8 mouse cellular contexts compared by ENCODE assay signal in the genomic region with DNA sequence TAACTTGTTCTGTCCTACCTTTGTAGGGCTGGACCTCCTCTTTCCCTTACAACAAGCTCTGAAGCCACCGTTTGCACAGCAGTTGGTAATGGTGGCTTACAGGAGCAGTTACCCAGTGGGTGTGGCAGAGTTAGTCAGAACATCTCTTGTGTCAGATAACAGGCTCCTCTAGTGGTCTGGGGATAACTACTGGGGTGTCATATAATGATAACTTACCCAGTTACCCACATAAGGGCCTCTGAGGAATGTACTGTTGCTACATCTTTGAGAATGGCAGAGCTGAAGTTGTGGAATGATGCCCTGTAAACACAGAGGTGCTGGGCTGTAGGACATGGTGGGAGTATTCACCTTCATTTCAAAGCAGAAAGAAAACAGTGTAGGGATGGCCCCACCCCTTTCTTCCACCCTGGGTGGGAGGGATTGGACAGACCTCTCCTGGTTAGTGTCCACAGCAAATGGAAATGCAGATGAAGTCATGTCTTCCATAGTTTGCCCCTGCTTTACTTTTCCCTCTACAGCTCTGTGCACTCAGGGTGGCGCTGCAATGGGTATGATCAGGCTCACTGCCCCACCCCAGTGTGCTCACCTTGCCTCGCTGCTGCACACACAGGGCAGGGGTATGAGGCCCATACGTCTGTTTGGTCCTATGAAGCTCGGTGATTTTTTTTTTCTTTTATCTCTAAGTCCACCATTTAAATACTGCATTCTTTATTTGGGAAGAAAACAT. TPM values are rescaled to one million over a fixed set of nuclear protein-coding genes. Genes with fewer than 3 reads are reported as not detected.
A peak's percentile ranks its signal among the peaks of the same experiment; 100 is the strongest.
DNase-seq lines count a peak whose midpoint lies in the region; ATAC-seq and TF ChIP-seq lines count a peak whose summit lies in the region.

No protein-coding gene starts in this region.

- peak overlapping the region; percentile 35 for H3K4me3 ChIP-seq in kidney, embryonic 16.5 days (ENCODE audit: low read length)
- H3K4me3 ChIP-seq in embryonic fibroblast, embryonic 13.5 days (ENCODE audit: insufficient read depth, low read length), result no peak overlapping the region
- peak overlapping the region; percentile 49 for H3K4me3 ChIP-seq in limb, embryonic 10.5 days
- peak overlapping the region; percentile 37 for H3K4me3 ChIP-seq in neural tube, embryonic 15.5 days (replicated peaks)

- no peaks in the 10 kb centered on the region for H3K27me3 ChIP-seq in kidney, embryonic 16.5 days (ENCODE audit: insufficient read depth, low read length)
- H3K27me3 ChIP-seq in limb, embryonic 10.5 days (ENCODE audit: low read depth, poor library complexity, severe bottlenecking), result no peaks in the 10 kb centered on the region
- H3K27me3 ChIP-seq in neural tube, embryonic 15.5 days (replicated peaks), result no peaks in the 10 kb centered on the region

- no peak overlapping the region for H3K27ac ChIP-seq in kidney, embryonic 16.5 days (ENCODE audit: low read length)
- H3K27ac ChIP-seq in embryonic fibroblast, embryonic 13.5 days (ENCODE audit: insufficient read depth, low read length), result no peak overlapping the region
- H3K27ac ChIP-seq in limb, embryonic 10.5 days, result peak overlapping the region; percentile 86
- peak overlapping the region; percentile 90 for H3K27ac ChIP-seq in neural tube, embryonic 15.5 days (replicated peaks)

- no peak; the same call in 1 of the 2 replicates for TF ChIP-seq POLR2A in embryonic fibroblast, embryonic 13.5 days (IDR thresholded peaks at IDR 0.05; ENCODE audit: low read depth, low read length)

- peaks cover 4% of the 10 kb centered on the region; the same call in 1 of the 2 replicates for H3K36me3 ChIP-seq in kidney, embryonic 16.5 days (ENCODE audit: insufficient read depth, low read length)
- H3K36me3 ChIP-seq in limb, embryonic 10.5 days, result peaks cover 17% of the 10 kb centered on the region
- H3K36me3 ChIP-seq in neural tube, embryonic 15.5 days, result peaks cover 15% of the 10 kb centered on the region; the same call in 1 of the 2 replicates

- 7% methylated on average over 5 of the region's 5 CpGs for WGBS in kidney, embryonic 16.5 days
- WGBS in limb, embryonic 10.5 days, result 10% methylated on average over 5 of the region's 5 CpGs
- 17% methylated on average over 5 of the region's 5 CpGs for WGBS in neural tube, embryonic 15.5 days

- peak overlapping the region; percentile 72 for H3K9ac ChIP-seq in kidney, embryonic 16.5 days (replicated peaks; ENCODE audit: low read length)
- peak overlapping the region; percentile 48 for H3K9ac ChIP-seq in neural tube, embryonic 15.5 days (replicated peaks)

- H3K4me2 ChIP-seq in kidney, embryonic 16.5 days (replicated peaks; ENCODE audit: low read depth, low read length), result peak overlapping the region; percentile 68
- H3K4me2 ChIP-seq in neural tube, embryonic 15.5 days, result peak overlapping the region; percentile 69

- H3K9me3 ChIP-seq in kidney, embryonic 16.5 days (ENCODE audit: low read length), result no peaks in the 10 kb centered on the region
- no peaks in the 10 kb centered on the region for H3K9me3 ChIP-seq in limb, embryonic 10.5 days (replicated peaks)
- no peaks in the 10 kb centered on the region for H3K9me3 ChIP-seq in neural tube, embryonic 15.5 days (replicated peaks)

- peak; percentile 26; the same call in 1 of the 2 replicates for TF ChIP-seq CTCF in embryonic fibroblast, embryonic 13.5 days (IDR thresholded peaks at IDR 0.05; ENCODE audit: borderline replicate concordance, insufficient read depth, low read length)

- no peak for DNase-seq in kidney, adult 8-10 months
- no peak for DNase-seq in limb, embryonic 10.5 days (ENCODE audit: low spot score)
- no peak for DNase-seq in thymus, postnatal 25 days
- DNase-seq in frontal cortex, postnatal 10 days (ENCODE audit: low spot score in 2 of 2), result no peak
- DNase-seq in urinary bladder, postnatal 14 days (ENCODE audit: low spot score), result no peak

- peaks cover 20% of the 10 kb centered on the region for H3K4me1 ChIP-seq in kidney, embryonic 16.5 days (ENCODE audit: insufficient read depth, low read length)
- peaks cover 8% of the 10 kb centered on the region for H3K4me1 ChIP-seq in embryonic fibroblast, embryonic 13.5 days (ENCODE audit: control insufficient read depth, insufficient read depth, low read length)
- peaks cover 19% of the 10 kb centered on the region for H3K4me1 ChIP-seq in limb, embryonic 10.5 days
- peaks cover 15% of the 10 kb centered on the region for H3K4me1 ChIP-seq in neural tube, embryonic 15.5 days

- peak; percentile 60 for ATAC-seq in kidney, embryonic 16.5 days (ENCODE audit: low FRiP score, low TSS enrichment)
- ATAC-seq in neural tube, embryonic 15.5 days (ENCODE audit: low FRiP score), result peak; percentile 64

RNA-seq across cellular contexts. Expression of a gene that starts 1.6 kb away (rescaled TPM):
- 9.5 and 9.8 TPM in 2 replicates for polyA plus RNA-seq in kidney, embryonic 16.5 days (2015; fragmentation: Nextera tagmentation; extraction: Ambion mirVana)
- polyA plus RNA-seq in embryonic fibroblast, embryonic 13.5 days (2011; ENCODE audit: insufficient read length, low read depth, missing spikeins), result 0.23 TPM in 1 of 2 replicates, not detected in the other
- 0.43 and 0.61 TPM in 2 replicates for polyA plus RNA-seq in limb, embryonic 10.5 days (2016; fragmentation: Nextera tagmentation; extraction: Ambion mirVana)
- 2.6 TPM in 2 replicates for polyA plus RNA-seq in neural tube, embryonic 15.5 days (2015; fragmentation: Nextera tagmentation; extraction: Ambion mirVana)

RNA-seq across cellular contexts. Expression of a gene that starts 7.5 kb away (rescaled TPM):
- 14.2 and 14.6 TPM in 2 replicates for polyA plus RNA-seq in kidney, embryonic 16.5 days (2015; fragmentation: Nextera tagmentation; extraction: Ambion mirVana)
- polyA plus RNA-seq in embryonic fibroblast, embryonic 13.5 days (2011; ENCODE audit: insufficient read length, low read depth, missing spikeins), result 11.7 and 11.8 TPM in 2 replicates
- 10.6 and 13.4 TPM in 2 replicates for polyA plus RNA-seq in limb, embryonic 10.5 days (2016; fragmentation: Nextera tagmentation; extraction: Ambion mirVana)
- 25.2 and 33.9 TPM in 2 replicates for polyA plus RNA-seq in neural tube, embryonic 15.5 days (2015; fragmentation: Nextera tagmentation; extraction: Ambion mirVana)

RNA-seq across cellular contexts. Expression of a gene that starts 15.2 kb away (rescaled TPM):
- 11.5 and 13.8 TPM in 2 replicates for polyA plus RNA-seq in kidney, embryonic 16.5 days (2015; fragmentation: Nextera tagmentation; extraction: Ambion mirVana)
- polyA plus RNA-seq in embryonic fibroblast, embryonic 13.5 days (2011; ENCODE audit: insufficient read length, low read depth, missing spikeins), result 22.5 and 30.6 TPM in 2 replicates
- 35.9 and 43.1 TPM in 2 replicates for polyA plus RNA-seq in limb, embryonic 10.5 days (2016; fragmentation: Nextera tagmentation; extraction: Ambion mirVana)
- polyA plus RNA-seq in neural tube, embryonic 15.5 days (2015; fragmentation: Nextera tagmentation; extraction: Ambion mirVana), result 7.8 and 10.9 TPM in 2 replicates

RNA-seq across cellular contexts. Expression of a gene that starts 16.8 kb away (rescaled TPM):
- 12.0 and 12.9 TPM in 2 replicates for polyA plus RNA-seq in kidney, embryonic 16.5 days (2015; fragmentation: Nextera tagmentation; extraction: Ambion mirVana)
- 17.9 and 18.6 TPM in 2 replicates for polyA plus RNA-seq in embryonic fibroblast, embryonic 13.5 days (2011; ENCODE audit: insufficient read length, low read depth, missing spikeins)
- 9.6 and 11.8 TPM in 2 replicates for polyA plus RNA-seq in limb, embryonic 10.5 days (2016; fragmentation: Nextera tagmentation; extraction: Ambion mirVana)
- polyA plus RNA-seq in neural tube, embryonic 15.5 days (2015; fragmentation: Nextera tagmentation; extraction: Ambion mirVana), result 11.4 and 11.7 TPM in 2 replicates

RNA-seq across cellular contexts. Expression of a gene that starts 47.4 kb away (rescaled TPM):
- polyA plus RNA-seq in kidney, embryonic 16.5 days (2015; fragmentation: Nextera tagmentation; extraction: Ambion mirVana), result 31.9 and 32.7 TPM in 2 replicates
- 29.0 and 36.3 TPM in 2 replicates for polyA plus RNA-seq in embryonic fibroblast, embryonic 13.5 days (2011; ENCODE audit: insufficient read length, low read depth, missing spikeins)
- polyA plus RNA-seq in limb, embryonic 10.5 days (2016; fragmentation: Nextera tagmentation; extraction: Ambion mirVana), result 12.3 and 15.7 TPM in 2 replicates
- 24.0 and 28.9 TPM in 2 replicates for polyA plus RNA-seq in neural tube, embryonic 15.5 days (2015; fragmentation: Nextera tagmentation; extraction: Ambion mirVana)

Comparison
In these comparisons a context has a peak if more than half of its experiments do, and no peak if none do; other contexts are left out.
1. H3K27ac ChIP-seq: peak in limb, embryonic 10.5 days (single experiment) and neural tube, embryonic 15.5 days (single experiment); none in kidney, embryonic 16.5 days (single experiment) and embryonic fibroblast, embryonic 13.5 days (single experiment).